Mouse (Mus musculus) midbrain, embryonic 14.5 days (tissue): ENCODE measurements at regions not wholly inside any gene's neighbourhood (a gene's known extent, or its start where the extent isn't known, plus 50 kb on each side); places are given as distances from the start of the nearest gene placed in this dataset. TPM values are rescaled to one million over a fixed set of nuclear protein-coding genes. Genes with fewer than 3 reads are reported as not detected.

Source experiments
- ATAC-seq: fragments of 200-750 bp; cut with Nextera tagmentation; 2 replicates; pipeline ENCODE4 v1.8.0; 2017; ENCODE audit warnings: moderate number of reproducible peaks, moderate library complexity; ENCODE audit not compliant: low FRiP score, low TSS enrichment
- DNase-seq: peaks from one replicate; pipeline ENCODE4 v3.0.0-alpha.2; 2015
- H3K27ac ChIP-seq: fragments of 300-500 bp; sonication (generic); replicated peaks from 2 replicates; pipeline ENCODE4 v1.5.1; 2014; ENCODE audit warnings: mild to moderate bottlenecking, low read depth, low read length, moderate library complexity
- H3K27me3 ChIP-seq: fragments of 300-500 bp; sonication (generic); 2 replicates; pipeline ENCODE4 v1.6.1; 2014; ENCODE audit warnings: low read length, control low read depth, mixed read lengths; ENCODE audit not compliant: control insufficient read depth, insufficient read depth
- H3K36me3 ChIP-seq: fragments of 300-500 bp; sonication (generic); 2 replicates; pipeline ENCODE4 v1.6.1; 2014; ENCODE audit warnings: low read length, control low read depth; ENCODE audit not compliant: control insufficient read depth, insufficient read depth
- H3K4me1 ChIP-seq: fragments of 300-500 bp; sonication (generic); 2 replicates; pipeline ENCODE4 v1.6.1; 2014; ENCODE audit warnings: mild to moderate bottlenecking, antibody characterized with exemption, low read length, control low read depth; ENCODE audit not compliant: control insufficient read depth, insufficient read depth
- H3K4me2 ChIP-seq: fragments of 300-500 bp; sonication (generic); 2 replicates; pipeline ENCODE4 v1.6.1; 2014; ENCODE audit warnings: mild to moderate bottlenecking, low read length, moderate library complexity
- H3K4me3 ChIP-seq: fragments of 300-500 bp; sonication (generic); replicated peaks from 2 replicates; pipeline ENCODE4 v1.5.1; 2014; ENCODE audit warnings: low read depth, low read length
- H3K9ac ChIP-seq: fragments of 300-500 bp; sonication (generic); replicated peaks from 2 replicates; pipeline ENCODE4 v1.6.1; 2014; ENCODE audit warnings: mild to moderate bottlenecking, low read length, moderate library complexity
- H3K9me3 ChIP-seq: fragments of 300-500 bp; sonication (generic); 2 replicates; pipeline ENCODE4 v1.6.1; 2016; ENCODE audit warnings: low read length, control low read depth, mixed read lengths; ENCODE audit not compliant: control insufficient read depth
- WGBS: fragments of 180-500 bp; shearing (Covaris S2); extraction: QIAGEN DNeasy Blood & Tissue Kit; methylation state at CpG from one replicate; pipeline ENCODE4 v1.1.7; 2014; 5-methylcytosine and 5-hydroxymethylcytosine counted together
- microRNA-seq: library from miRNA; unstranded; fragments of <30 nt; microRNA quantifications from one replicate; pipeline ENCODE4, GENCODE M21; 2016

GRCm38 (mm10) chr5:13007132-13007531, 118.1 kb upstream of the Sema3a start:
- Histone ChIP-seq H3K27me3 (no peaks in the 10 kb centered on the region), H3K36me3 (no peaks in the 10 kb centered on the region), H3K4me1 (no peaks in the 10 kb centered on the region), H3K9ac (no peak overlapping the region), H3K4me3 (no peak overlapping the region), H3K4me2 (no peak overlapping the region), H3K27ac (no peak overlapping the region), H3K9me3 (no peaks in the 10 kb centered on the region)
- no peak for ATAC-seq
- WGBS, result 54% methylated on average over 6 of the region's 6 CpGs
- peak; percentile 56 for DNase-seq

- Histone ChIP-seq H3K27ac (no peak overlapping the region), H3K9ac (no peak overlapping the region), H3K27me3 (no peaks in the 10 kb centered on the region), H3K9me3 (no peaks in the 10 kb centered on the region), H3K4me1 (no peaks in the 10 kb centered on the region), H3K36me3 (no peaks in the 10 kb centered on the region), H3K4me2 (no peak overlapping the region), H3K4me3 (no peak overlapping the region)
- 74% methylated on average over 3 of the region's 3 CpGs for WGBS
- ATAC-seq (no peak), DNase-seq (no peak)
These were observed 102.9 kb upstream of the Sema3a start for GRCm38 (mm10) chr5:13022270-13022669.

GRCm38 (mm10) chr5:13033332-13033731, 91.9 kb upstream of the Sema3a start:
- no peak overlapping the region for H3K4me3 ChIP-seq
- no peak for DNase-seq
- no peak for ATAC-seq
- H3K36me3 ChIP-seq, result no peaks in the 10 kb centered on the region
- H3K9ac ChIP-seq, result no peak overlapping the region
- no peaks in the 10 kb centered on the region for H3K27me3 ChIP-seq
- H3K4me2 ChIP-seq, result no peak overlapping the region
- no peak overlapping the region for H3K27ac ChIP-seq
- no peaks in the 10 kb centered on the region for H3K4me1 ChIP-seq
- no peaks in the 10 kb centered on the region for H3K9me3 ChIP-seq
- 92% methylated on average over 3 of the region's 3 CpGs for WGBS

- H3K9ac ChIP-seq, result no peak overlapping the region
- no peaks in the 10 kb centered on the region for H3K27me3 ChIP-seq
- H3K4me2 ChIP-seq, result no peak overlapping the region
- H3K27ac ChIP-seq, result no peak overlapping the region
- DNase-seq, result no peak
- no peaks in the 10 kb centered on the region for H3K36me3 ChIP-seq
- no peaks in the 10 kb centered on the region for H3K4me1 ChIP-seq
- ATAC-seq, result no peak
- WGBS, result 84% methylated on average over 2 of the region's 2 CpGs
- H3K9me3 ChIP-seq, result no peaks in the 10 kb centered on the region
- no peak overlapping the region for H3K4me3 ChIP-seq
These were observed 89.1 kb upstream of the Sema3a start for GRCm38 (mm10) chr5:13036127-13036526.

- H3K27me3 ChIP-seq, result no peaks in the 10 kb centered on the region
- H3K36me3 ChIP-seq, result no peaks in the 10 kb centered on the region
- 58% methylated on average over 2 of the region's 2 CpGs for WGBS
- DNase-seq (peak; percentile 14), ATAC-seq (no peak)
- H3K9ac ChIP-seq, result no peak overlapping the region
- H3K4me2 ChIP-seq, result no peak overlapping the region
- H3K4me1 ChIP-seq, result no peaks in the 10 kb centered on the region
- H3K27ac ChIP-seq, result no peak overlapping the region
- H3K4me3 ChIP-seq, result no peak overlapping the region
- H3K9me3 ChIP-seq, result no peaks in the 10 kb centered on the region
These were observed 66.3 kb upstream of the Sema3a start for GRCm38 (mm10) chr5:13058883-13059423.

GRCm38 (mm10) chr5:13066942-13067341, 58.3 kb upstream of the Sema3a start:
- WGBS, result 36% methylated on average over 3 of the region's 3 CpGs
- DNase-seq, result no peak

More at GRCm38 (mm10) chr5:13066942-13067341, 58.3 kb upstream of the Sema3a start:
- H3K27ac ChIP-seq, result no peak overlapping the region
- no peak overlapping the region for H3K9ac ChIP-seq
- H3K4me1 ChIP-seq, result no peaks in the 10 kb centered on the region
- H3K4me3 ChIP-seq, result no peak overlapping the region
- no peaks in the 10 kb centered on the region for H3K36me3 ChIP-seq
- H3K27me3 ChIP-seq, result no peaks in the 10 kb centered on the region
- H3K9me3 ChIP-seq, result no peaks in the 10 kb centered on the region
- no peak for ATAC-seq
- no peak overlapping the region for H3K4me2 ChIP-seq

Small RNAs in the stretch of these regions (microRNA-seq; reads per million reads assigned to microRNA genes)
- not detected for gene Gm23243
